8 mouse cellular contexts compared by ENCODE assay signal in the genomic region with DNA sequence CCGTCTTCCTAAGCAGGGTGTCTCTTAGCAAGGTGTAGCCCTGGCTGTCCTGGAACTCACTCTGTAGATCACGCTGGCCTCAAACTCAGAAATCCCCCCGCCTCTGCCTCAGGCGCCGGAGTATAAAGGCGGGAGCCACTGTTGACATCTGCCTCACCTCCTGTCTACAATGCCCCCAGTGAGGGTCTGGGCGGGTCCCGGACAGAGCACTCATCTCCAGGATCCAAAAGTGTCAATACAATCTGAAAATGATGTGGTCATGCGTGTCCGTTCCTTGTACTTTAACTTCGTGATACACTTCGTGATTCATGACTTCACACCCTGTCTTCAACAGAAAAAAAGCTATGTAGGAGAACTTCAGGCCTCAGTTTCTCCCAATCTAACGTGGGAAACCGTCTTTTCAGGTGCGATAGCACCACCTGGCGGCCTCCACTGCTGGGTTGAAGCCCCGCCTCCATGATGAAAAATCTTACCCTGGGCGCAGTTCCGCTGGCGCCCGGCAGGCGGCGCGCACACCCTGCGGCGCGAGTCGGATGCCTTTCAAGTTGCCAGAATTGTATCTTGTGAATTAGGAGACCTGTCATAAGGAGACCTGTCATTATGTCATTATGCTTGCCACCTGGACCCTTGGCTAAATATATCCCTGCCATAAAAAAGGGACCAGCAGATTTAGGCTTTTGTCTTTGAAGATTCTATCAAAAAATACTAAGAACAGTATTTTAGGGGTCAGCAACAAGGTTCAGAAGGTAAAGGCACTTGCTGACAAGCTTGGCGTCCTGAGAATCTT. TPM values are rescaled to one million over a fixed set of nuclear protein-coding genes. Genes with fewer than 3 reads are reported as not detected.
DNase-seq lines count a peak whose midpoint lies in the region; ATAC-seq and TF ChIP-seq lines count a peak whose summit lies in the region.

No protein-coding gene starts in this region.

- WGBS in hindbrain, postnatal 0 days, result 10% methylated on average over 29 of the region's 29 CpGs

- H3K4me1 ChIP-seq in hindbrain, postnatal 0 days (ENCODE audit: insufficient read depth, low read length), result peaks cover 13% of the 10 kb centered on the region; the same call in 1 of the 2 replicates
- peaks cover 73% of the 10 kb centered on the region for H3K4me1 ChIP-seq in megakaryocyte, embryonic 14.5 days

- peak; percentile 3; the same call in 1 of the 2 replicates for ATAC-seq in hindbrain, postnatal 0 days

- H3K9me3 ChIP-seq in hindbrain, postnatal 0 days (ENCODE audit: low read length), result no peaks in the 10 kb centered on the region
- 0 out of 2 replicates have a peak, but pooled peaks cover 6% of the 10 kb centered on the region for H3K9me3 ChIP-seq in megakaryocyte, embryonic 14.5 days

- peak; percentile 83 for DNase-seq in R1 (ENCODE audit: low read depth, low spot score)
- peak; percentile 97 for DNase-seq in cerebellum, postnatal 25 days
- peak; percentile 90 for DNase-seq in gastrocnemius, adult 2 months
- peak; percentile 94 for DNase-seq in hindbrain, postnatal 0 days (ENCODE audit: low spot score)
- peak; percentile 74 to 97 for DNase-seq in left cerebral cortex, adult 9 months (ENCODE audit: low spot score in 2 of 2)
- peak; percentile 98 to 99 for DNase-seq in right cerebral cortex, adult 2 months (ENCODE audit: low spot score in 2 of 2)
- DNase-seq in urinary bladder, postnatal 14 days (ENCODE audit: low spot score), result peak; percentile 92

- no peaks in the 10 kb centered on the region for H3K36me3 ChIP-seq in hindbrain, postnatal 0 days (ENCODE audit: insufficient read depth, low read length)
- peaks cover 26% of the 10 kb centered on the region for H3K36me3 ChIP-seq in megakaryocyte, embryonic 14.5 days (replicated peaks; ENCODE audit: low read length)

- H3K27me3 ChIP-seq in hindbrain, postnatal 0 days (ENCODE audit: insufficient read depth, low read length), result peaks cover 30% of the 10 kb centered on the region
- H3K27me3 ChIP-seq in megakaryocyte, embryonic 14.5 days (replicated peaks), result peaks cover 15% of the 10 kb centered on the region

- H3K9ac ChIP-seq in hindbrain, postnatal 0 days (replicated peaks; ENCODE audit: low read length), result no peak overlapping the region

- intact Hi-C loops in gastrocnemius, adult 2 months (cut with DNase I), result loop anchor here (1.0 to 2.0 kb wide), 4 partner anchors 32 to 91 kb away; no protein-coding TSS in a partner anchor

- no peak overlapping the region; the same call in 1 of the 2 replicates for H3K4me3 ChIP-seq in gastrocnemius, adult 2 months
- no peak overlapping the region for H3K4me3 ChIP-seq in hindbrain, postnatal 0 days (ENCODE audit: low read length)
- H3K4me3 ChIP-seq in megakaryocyte, embryonic 14.5 days (replicated peaks), result peak overlapping the region; percentile 95

- H3K4me2 ChIP-seq in hindbrain, postnatal 0 days (ENCODE audit: low read depth, low read length), result peak overlapping the region; percentile 96

- no peak; the same call in 1 of the 2 replicates for TF ChIP-seq CTCF in gastrocnemius, adult 2 months (IDR thresholded peaks at IDR 0.05)
- peak; percentile 100 for TF ChIP-seq CTCF in hindbrain, postnatal 0 days (IDR thresholded peaks at IDR 0.05; ENCODE audit: low read depth)

- peak overlapping the region; percentile 94; the same call in 1 of the 2 replicates for H3K27ac ChIP-seq in gastrocnemius, adult 2 months
- H3K27ac ChIP-seq in hindbrain, postnatal 0 days, result no peak overlapping the region

RNA-seq across cellular contexts. Expression of a gene that starts 1.7 kb away (rescaled TPM):
- 1 to 10 TPM; 1.8 to 2.1 TPM for total RNA-seq in gastrocnemius, adult 2 months (2021)
- 9.7 and 10.1 TPM in 2 replicates for total RNA-seq in hindbrain, postnatal 0 days (2014; rRNA removed)
- 2.5 and 2.6 TPM in 2 replicates for polyA plus RNA-seq in hindbrain, postnatal 0 days (2015; fragmentation: Nextera tagmentation; extraction: Ambion mirVana)
- 89.7 and 142 TPM in 2 replicates for polyA plus RNA-seq in megakaryocyte, embryonic 14.5 days (2012; ENCODE audit: insufficient read depth, low replicate concordance)

RNA-seq across cellular contexts. Expression of a gene that starts 4.2 kb away (rescaled TPM):
- total RNA-seq in gastrocnemius, adult 2 months (2021), result 100 to 1,000 TPM; 107 to 121 TPM
- 111 and 133 TPM in 2 replicates for total RNA-seq in hindbrain, postnatal 0 days (2014; rRNA removed)
- polyA plus RNA-seq in hindbrain, postnatal 0 days (2015; fragmentation: Nextera tagmentation; extraction: Ambion mirVana), result 252 and 267 TPM in 2 replicates
- 418 and 597 TPM in 2 replicates for polyA plus RNA-seq in megakaryocyte, embryonic 14.5 days (2012; ENCODE audit: insufficient read depth, low replicate concordance)

RNA-seq across cellular contexts. Expression of a gene that starts 8.4 kb away (rescaled TPM):
- total RNA-seq in gastrocnemius, adult 2 months (2021), result under 1 TPM; 0.17 to 0.23 TPM
- total RNA-seq in hindbrain, postnatal 0 days (2014; rRNA removed), result 7.7 and 9.4 TPM in 2 replicates
- 3.4 and 3.9 TPM in 2 replicates for polyA plus RNA-seq in hindbrain, postnatal 0 days (2015; fragmentation: Nextera tagmentation; extraction: Ambion mirVana)
- polyA plus RNA-seq in megakaryocyte, embryonic 14.5 days (2012; ENCODE audit: insufficient read depth, low replicate concordance), result 2.7 and 4.5 TPM in 2 replicates

RNA-seq across cellular contexts. Expression of a gene that starts 14.5 kb away (rescaled TPM):
- total RNA-seq in gastrocnemius, adult 2 months (2021), result not detected
- not detected in 2 replicates for total RNA-seq in hindbrain, postnatal 0 days (2014; rRNA removed)
- polyA plus RNA-seq in hindbrain, postnatal 0 days (2015; fragmentation: Nextera tagmentation; extraction: Ambion mirVana), result 4.9 and 17.2 TPM in 2 replicates
- polyA plus RNA-seq in megakaryocyte, embryonic 14.5 days (2012; ENCODE audit: insufficient read depth, low replicate concordance), result not detected in 2 replicates

RNA-seq across cellular contexts. Expression of a gene that starts 16.5 kb away (rescaled TPM):
- 10 to 100 TPM; 32.6 to 37.2 TPM for total RNA-seq in gastrocnemius, adult 2 months (2021)
- 71.4 and 82.2 TPM in 2 replicates for total RNA-seq in hindbrain, postnatal 0 days (2014; rRNA removed)
- polyA plus RNA-seq in hindbrain, postnatal 0 days (2015; fragmentation: Nextera tagmentation; extraction: Ambion mirVana), result 43.2 and 48.4 TPM in 2 replicates
- 32.2 and 85.7 TPM in 2 replicates for polyA plus RNA-seq in megakaryocyte, embryonic 14.5 days (2012; ENCODE audit: insufficient read depth, low replicate concordance)
